Mouse (Mus musculus) midbrain, embryonic 16.5 days (tissue): ENCODE measurements at regions not wholly inside any gene's neighbourhood (a gene's known extent, or its start where the extent isn't known, plus 50 kb on each side); places are given as distances from the start of the nearest gene placed in this dataset.

Experiments
- ATAC-seq: fragments of 200-750 bp; cut with Nextera tagmentation; 2 replicates; pipeline ENCODE4 v1.8.0; 2017; ENCODE audit warnings: moderate TSS enrichment
- H3K27ac ChIP-seq: fragments of 300-500 bp; sonication (generic); 2 replicates; pipeline ENCODE4 v1.5.1; 2014; ENCODE audit warnings: mild to moderate bottlenecking, low read length, mixed read lengths
- H3K27me3 ChIP-seq: fragments of 300-500 bp; sonication (generic); 2 replicates; pipeline ENCODE4 v1.6.1; 2014; ENCODE audit warnings: low read depth, low read length, mixed read lengths; ENCODE audit not compliant: control insufficient read depth, insufficient read depth
- H3K36me3 ChIP-seq: fragments of 300-500 bp; sonication (generic); 2 replicates; pipeline ENCODE4 v1.6.1; 2014; ENCODE audit warnings: mild to moderate bottlenecking, low read length, moderate library complexity, mixed read lengths; ENCODE audit not compliant: control insufficient read depth, insufficient read depth
- H3K4me1 ChIP-seq: fragments of 300-500 bp; sonication (generic); 2 replicates; pipeline ENCODE4 v1.6.1; 2014; ENCODE audit warnings: mild to moderate bottlenecking, low read length, mixed read lengths; ENCODE audit not compliant: control insufficient read depth, insufficient read depth
- H3K4me2 ChIP-seq: fragments of 300-500 bp; sonication (generic); 2 replicates; pipeline ENCODE4 v1.6.1; 2014; ENCODE audit warnings: mild to moderate bottlenecking, low read length, mixed read lengths
- H3K4me3 ChIP-seq: fragments of 300-500 bp; sonication (generic); 2 replicates; pipeline ENCODE4 v1.5.1; 2014; ENCODE audit warnings: low read depth, mild to moderate bottlenecking, low read length, moderate library complexity, mixed read lengths
- H3K9ac ChIP-seq: fragments of 300-500 bp; sonication (generic); 2 replicates; pipeline ENCODE4 v1.6.1; 2014; ENCODE audit warnings: low read depth, low read length, mixed read lengths
- H3K9me3 ChIP-seq: fragments of 300-500 bp; sonication (generic); replicated peaks from 2 replicates; pipeline ENCODE4 v1.6.1; 2014; ENCODE audit warnings: mild to moderate bottlenecking, low read length, mixed read lengths; ENCODE audit not compliant: control insufficient read depth, poor library complexity, severe bottlenecking
- WGBS: fragments of 180-500 bp; shearing (Covaris S2); extraction: QIAGEN DNeasy Blood & Tissue Kit; methylation state at CpG from one replicate; pipeline ENCODE4 v1.1.7; 2014; 5-methylcytosine and 5-hydroxymethylcytosine counted together

GRCm38 (mm10) chr8:127814785-127815523 is 543.5 kb upstream of the Nrp1 start:
- 81% methylated on average over 9 of the region's 9 CpGs for WGBS
- no peak overlapping the region for H3K9ac ChIP-seq
- no peak for ATAC-seq

GRCm38 (mm10) chr8:127820741-127821170 is 537.6 kb upstream of the Nrp1 start:
- no peak overlapping the region for H3K4me2 ChIP-seq
- WGBS = 83% methylated on average over 1 of the region's 1 CpGs
- H3K4me1 ChIP-seq = no peaks in the 10 kb centered on the region
- no peaks in the 10 kb centered on the region for H3K36me3 ChIP-seq
- no peak overlapping the region for H3K27ac ChIP-seq
- H3K9me3 ChIP-seq = no peaks in the 10 kb centered on the region
- ATAC-seq = no peak
- no peaks in the 10 kb centered on the region for H3K27me3 ChIP-seq
- no peak overlapping the region for H3K4me3 ChIP-seq
- no peak overlapping the region for H3K9ac ChIP-seq

More at GRCm38 (mm10) chr8:127814785-127815523, 543.5 kb upstream of the Nrp1 start:
- Histone ChIP-seq H3K4me1 (no peaks in the 10 kb centered on the region), H3K4me3 (no peak overlapping the region), H3K9me3 (no peaks in the 10 kb centered on the region), H3K4me2 (no peak overlapping the region), H3K27ac (no peak overlapping the region), H3K36me3 (no peaks in the 10 kb centered on the region), H3K27me3 (no peaks in the 10 kb centered on the region)

- WGBS = 95% methylated on average over 1 of the region's 1 CpGs
- H3K9ac ChIP-seq = no peak overlapping the region
- H3K4me3 ChIP-seq = no peak overlapping the region
- no peak overlapping the region for H3K27ac ChIP-seq
- H3K4me2 ChIP-seq = no peak overlapping the region
- ATAC-seq = no peak
- H3K4me1 ChIP-seq = no peaks in the 10 kb centered on the region
- H3K9me3 ChIP-seq = no peaks in the 10 kb centered on the region
- no peaks in the 10 kb centered on the region for H3K27me3 ChIP-seq
- H3K36me3 ChIP-seq = no peaks in the 10 kb centered on the region
Observed at GRCm38 (mm10) chr8:127821646-127822045, 536.8 kb upstream of the Nrp1 start.

GRCm38 (mm10) chr8:127825041-127825440 is 533.4 kb upstream of the Nrp1 start:
- 93% methylated on average over 2 of the region's 2 CpGs for WGBS
- no peaks in the 10 kb centered on the region for H3K9me3 ChIP-seq
- H3K27me3 ChIP-seq = no peaks in the 10 kb centered on the region
- H3K36me3 ChIP-seq = no peaks in the 10 kb centered on the region
- ATAC-seq = no peak
- no peak overlapping the region for H3K4me3 ChIP-seq
- no peak overlapping the region for H3K9ac ChIP-seq
- no peak overlapping the region for H3K27ac ChIP-seq
- H3K4me1 ChIP-seq = no peaks in the 10 kb centered on the region
- H3K4me2 ChIP-seq = no peak overlapping the region

- H3K4me1 ChIP-seq = no peaks in the 10 kb centered on the region
- no peaks in the 10 kb centered on the region for H3K9me3 ChIP-seq
- no peak overlapping the region for H3K27ac ChIP-seq
- no peaks in the 10 kb centered on the region for H3K27me3 ChIP-seq
- ATAC-seq = no peak
- H3K36me3 ChIP-seq = no peaks in the 10 kb centered on the region
- no peak overlapping the region for H3K4me3 ChIP-seq
- no peak overlapping the region for H3K9ac ChIP-seq
- no peak overlapping the region for H3K4me2 ChIP-seq
- WGBS = 65% methylated on average over 5 of the region's 5 CpGs
Observed at GRCm38 (mm10) chr8:127827826-127828225, 530.6 kb upstream of the Nrp1 start.

GRCm38 (mm10) chr8:127829659-127830058 is 528.7 kb upstream of the Nrp1 start:
- no peaks in the 10 kb centered on the region for H3K27me3 ChIP-seq
- no peak overlapping the region for H3K4me2 ChIP-seq
- no peaks in the 10 kb centered on the region for H3K9me3 ChIP-seq
- H3K4me1 ChIP-seq = no peaks in the 10 kb centered on the region
- H3K4me3 ChIP-seq = no peak overlapping the region
- no peaks in the 10 kb centered on the region for H3K36me3 ChIP-seq
- H3K9ac ChIP-seq = no peak overlapping the region
- H3K27ac ChIP-seq = no peak overlapping the region
- WGBS = 88% methylated on average over 1 of the region's 1 CpGs
- ATAC-seq = no peak

GRCm38 (mm10) chr8:127834006-127834405 is 524.4 kb upstream of the Nrp1 start:
- ATAC-seq = no peak
- H3K4me3 ChIP-seq = no peak overlapping the region
- H3K4me2 ChIP-seq = no peak overlapping the region
- no peak overlapping the region for H3K9ac ChIP-seq
- H3K27ac ChIP-seq = no peak overlapping the region
- no peaks in the 10 kb centered on the region for H3K27me3 ChIP-seq
- no peaks in the 10 kb centered on the region for H3K9me3 ChIP-seq
- no peaks in the 10 kb centered on the region for H3K36me3 ChIP-seq
- no peaks in the 10 kb centered on the region for H3K4me1 ChIP-seq
- 69% methylated on average over 3 of the region's 3 CpGs for WGBS

GRCm38 (mm10) chr8:127836410-127837206 is 521.8 kb upstream of the Nrp1 start:
- H3K4me1 ChIP-seq = no peaks in the 10 kb centered on the region
- no peak for ATAC-seq
- no peaks in the 10 kb centered on the region for H3K27me3 ChIP-seq
- no peaks in the 10 kb centered on the region for H3K9me3 ChIP-seq
- no peaks in the 10 kb centered on the region for H3K36me3 ChIP-seq
- no peak overlapping the region for H3K4me2 ChIP-seq
- WGBS = 84% methylated on average over 6 of the region's 6 CpGs
- no peak overlapping the region for H3K27ac ChIP-seq
- no peak overlapping the region for H3K9ac ChIP-seq
- no peak overlapping the region for H3K4me3 ChIP-seq

GRCm38 (mm10) chr8:127838311-127838710 is 520.1 kb upstream of the Nrp1 start:
- Histone ChIP-seq H3K4me1 (no peaks in the 10 kb centered on the region), H3K9ac (no peak overlapping the region), H3K9me3 (no peaks in the 10 kb centered on the region), H3K27me3 (no peaks in the 10 kb centered on the region), H3K36me3 (no peaks in the 10 kb centered on the region), H3K4me3 (no peak overlapping the region), H3K27ac (no peak overlapping the region), H3K4me2 (no peak overlapping the region)
- no peak for ATAC-seq
